Mouse (Mus musculus) CD4-positive helper T cell, adult 2 months (primary cell): ENCODE results near the gene Ddx23.

ENCODE experiments used
- DNase-seq: peaks from one replicate; pipeline ENCODE4 v3.0.0-alpha.2; 2012; ENCODE audit warnings: low read depth, missing footprints, low spot score

Ddx23 gene

DNA sequence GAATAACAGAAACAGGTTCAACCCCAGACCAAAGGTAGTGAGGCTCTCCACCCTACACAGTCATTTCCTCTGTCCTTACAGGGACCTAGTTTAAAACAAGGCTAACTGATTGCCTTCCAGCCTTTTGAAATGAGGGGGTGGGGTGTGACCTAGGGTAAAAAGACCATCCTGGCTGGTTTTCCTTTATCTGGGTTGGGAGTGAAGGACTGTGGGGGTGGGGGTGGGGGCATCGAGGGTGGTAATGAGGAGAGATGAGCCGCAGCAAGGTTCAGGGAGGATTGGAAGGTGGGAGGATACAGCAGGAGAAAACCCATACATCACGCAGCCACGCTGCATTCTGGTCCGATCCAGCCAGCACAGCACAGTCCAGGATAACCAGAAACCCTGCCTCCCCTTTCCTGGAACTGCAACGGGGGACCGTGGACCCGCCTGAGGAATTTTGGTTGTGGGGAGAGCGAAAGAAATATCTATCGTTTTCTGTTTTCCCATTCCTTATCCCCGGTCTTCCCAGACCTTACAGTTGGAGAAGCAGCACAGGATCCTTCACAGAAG is 12.4 kb upstream of the Ddx23 start:
- no peak for DNase-seq

DNA sequence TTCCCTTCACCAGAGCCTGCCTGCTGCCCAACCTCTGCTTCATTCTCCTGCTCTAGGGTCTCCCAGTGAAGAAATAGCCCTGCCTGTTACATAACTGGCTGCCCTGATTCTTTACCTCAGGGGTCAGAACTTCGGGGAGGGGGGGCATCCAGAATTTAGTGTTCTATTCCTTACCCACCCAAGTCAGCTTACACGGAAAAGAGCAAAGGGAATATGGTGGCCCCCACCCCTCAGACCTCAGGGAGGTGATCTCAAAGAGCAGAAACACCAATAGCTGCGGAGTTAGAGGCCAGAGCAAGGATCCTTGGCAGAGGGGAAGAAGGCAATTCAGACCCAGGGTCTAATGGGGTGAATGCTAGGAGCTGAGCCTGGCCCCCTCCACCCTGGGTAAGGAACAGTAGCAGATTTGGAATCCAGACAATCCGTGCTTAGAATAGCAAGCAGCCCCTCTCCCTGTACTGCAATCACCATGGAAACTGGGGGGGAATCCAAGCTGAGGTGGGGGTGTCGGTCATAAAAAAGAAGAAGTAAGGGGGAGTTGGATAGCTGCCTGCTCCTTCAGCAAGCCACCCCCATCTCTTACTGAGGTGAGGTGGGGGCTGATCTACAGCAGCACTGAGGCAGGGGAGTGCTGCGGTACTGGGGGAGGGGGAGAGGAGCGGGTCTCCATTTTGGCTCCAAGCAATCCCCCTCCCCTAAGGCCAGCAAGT is 11.7 kb upstream of the Ddx23 start:
- no peak for DNase-seq

GRCm38 (mm10) chr15:98673732-98674131 is 11.0 kb upstream of the Ddx23 start:
- DNase-seq, result no peak

DNA sequence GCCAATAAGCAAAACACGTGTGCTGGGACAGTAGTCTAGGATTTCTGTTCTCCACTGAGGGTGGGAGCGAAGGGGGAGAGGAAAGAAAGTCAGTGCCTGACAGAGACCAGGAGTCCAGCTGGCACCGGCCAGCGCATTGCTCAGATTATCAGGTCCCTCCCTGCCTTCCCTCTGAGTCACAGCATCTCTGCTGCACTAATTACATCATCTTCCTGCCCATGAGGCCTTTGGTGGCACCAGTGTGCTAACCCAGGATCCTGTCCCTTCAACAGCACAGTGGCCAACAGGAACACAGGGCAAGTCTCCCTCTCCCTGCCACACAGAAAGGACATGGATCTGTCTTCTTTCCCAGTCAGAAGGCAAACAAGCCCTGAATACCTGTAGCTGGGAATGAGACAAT is 9.9 kb upstream of the Ddx23 start:
- DNase-seq, result no peak

GRCm38 (mm10) chr15:98664042-98664907 is 1.6 kb upstream of the Ddx23 start:
- DNase-seq, result peak; percentile 56

GRCm38 (mm10) chr15:98662198-98662566 is 512 bp downstream of the Ddx23 start:
- DNase-seq, result peak; percentile 71

GRCm38 (mm10) chr15:98656982-98657751 is 5.5 kb downstream of the Ddx23 start:
- no peak for DNase-seq

- no peak for DNase-seq
These were observed 10.5 kb downstream of the Ddx23 start for GRCm38 (mm10) chr15:98652174-98652573.

DNA sequence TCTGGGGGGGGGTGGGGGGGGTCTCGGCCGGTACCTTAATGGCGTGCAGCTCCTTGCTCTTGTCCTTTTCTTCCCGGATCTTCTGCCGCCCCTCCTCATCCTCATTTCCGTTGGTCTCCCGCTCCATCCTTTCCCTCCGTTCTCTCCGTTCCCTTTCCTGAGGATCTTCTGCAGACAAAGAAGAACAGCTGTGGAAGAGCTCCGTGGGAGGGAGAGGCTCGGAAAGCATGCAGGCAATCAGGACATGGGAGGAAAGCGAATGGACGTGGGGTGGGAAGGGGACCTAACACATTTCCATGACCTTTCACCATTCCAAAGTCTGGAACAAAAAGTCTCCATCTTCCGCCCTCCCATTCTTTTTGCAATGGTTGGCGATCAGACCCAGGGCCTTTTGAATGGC is 11.3 kb downstream of the Ddx23 start:
- no peak for DNase-seq

DNA sequence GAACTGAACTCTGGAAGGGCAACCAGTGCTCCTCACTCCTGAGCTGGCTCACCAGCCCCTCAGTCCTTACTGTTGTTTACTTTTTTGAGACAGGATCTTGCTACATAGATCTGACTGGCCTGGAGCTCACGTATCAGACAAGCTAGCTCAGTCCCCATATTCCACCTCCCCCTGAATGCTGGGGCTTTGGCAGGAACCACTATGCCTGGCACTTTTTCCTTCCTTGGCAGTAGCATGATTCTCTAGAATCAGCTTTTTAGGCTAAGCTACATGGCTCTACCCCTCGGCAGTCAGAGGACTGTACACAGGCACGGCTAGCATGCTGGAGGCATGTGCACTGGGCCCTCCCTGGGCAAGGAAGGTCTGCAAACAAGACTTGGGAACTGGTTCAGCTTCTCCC is 14.6 kb downstream of the Ddx23 start:
- DNase-seq, result no peak

DNA sequence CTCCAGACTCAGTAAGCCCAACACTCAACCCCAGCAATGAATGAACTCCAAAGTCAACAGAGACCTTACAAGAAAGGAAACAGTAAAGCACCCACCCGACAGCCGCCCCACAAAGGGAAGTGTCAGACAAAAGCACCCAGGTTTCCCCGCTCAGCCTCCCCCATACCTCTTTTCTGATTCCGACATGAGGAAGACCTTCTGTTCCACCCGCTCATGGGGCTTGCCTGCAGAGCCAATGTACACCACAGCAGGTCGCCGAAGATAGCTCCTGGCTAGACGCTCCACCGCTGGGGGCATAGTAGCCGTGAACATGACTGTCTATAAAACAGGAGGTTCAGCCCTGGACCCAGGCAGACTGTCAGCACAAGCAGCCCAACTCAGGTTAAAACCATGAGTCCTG is 15.4 kb downstream of the Ddx23 start:
- DNase-seq, result no peak

GRCm38 (mm10) chr15:98646737-98647136 is 16.0 kb downstream of the Ddx23 start:
- DNase-seq, result no peak

GRCm38 (mm10) chr15:98645057-98646026 is 17.4 kb downstream of the Ddx23 start:
- DNase-seq, result no peak

GRCm38 (mm10) chr15:98644406-98644805 is 18.3 kb downstream of the Ddx23 start:
- no peak for DNase-seq

GRCm38 (mm10) chr15:98640157-98640556 is 22.5 kb downstream of the Ddx23 start:
- peak; percentile 28 for DNase-seq

DNA sequence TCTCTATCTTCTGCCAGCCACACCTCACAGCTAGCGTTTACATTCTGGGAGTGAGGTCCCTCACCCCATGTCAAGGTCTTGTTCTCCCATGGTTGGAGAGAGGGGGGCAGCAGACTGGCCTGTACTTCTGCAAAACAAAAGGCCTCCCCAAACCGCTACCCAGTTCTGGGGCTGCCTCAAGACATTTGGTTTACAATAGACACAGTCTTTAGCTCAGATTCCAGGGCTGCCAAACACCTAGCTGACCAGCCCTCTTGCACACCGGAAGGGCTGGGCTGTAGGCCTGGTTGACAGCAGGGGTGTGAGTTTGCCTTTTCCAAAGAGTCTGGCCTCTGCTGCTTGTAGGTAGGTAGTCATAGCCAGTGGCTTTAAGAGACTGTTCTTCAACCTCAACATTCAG is 25.5 kb downstream of the Ddx23 start:
- DNase-seq, result no peak

GRCm38 (mm10) chr15:98636517-98636916 is 26.2 kb downstream of the Ddx23 start:
- DNase-seq, result no peak

- DNase-seq, result no peak
These were observed 27.3 kb downstream of the Ddx23 start for GRCm38 (mm10) chr15:98635291-98635841.

DNA sequence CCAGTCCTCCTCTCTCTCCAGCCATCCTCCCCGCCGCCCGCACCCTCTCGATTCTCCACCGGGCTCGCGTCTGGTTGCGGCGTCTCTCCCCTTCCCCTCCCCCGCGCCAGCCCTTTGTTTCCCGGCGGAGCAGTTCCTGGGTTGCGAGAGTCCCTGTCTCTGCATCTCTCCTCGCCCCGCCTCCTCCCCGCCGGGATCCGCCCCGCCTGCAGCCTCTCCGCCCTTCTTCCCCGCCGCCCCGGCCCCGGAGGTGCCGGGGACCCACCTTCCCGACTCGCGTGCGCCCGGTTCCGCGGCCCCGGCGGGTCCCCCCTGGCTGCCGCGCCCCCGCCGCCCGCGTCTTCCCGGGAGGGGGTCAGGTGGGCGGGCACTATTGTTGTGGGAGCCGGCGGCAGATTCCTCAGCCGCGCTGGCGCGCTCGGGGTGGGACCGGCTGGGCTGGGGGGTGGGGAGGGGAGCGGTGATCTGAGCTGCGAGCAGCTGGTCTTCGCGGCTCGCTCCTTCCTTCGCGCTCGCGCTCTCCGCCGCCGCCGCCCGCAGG is 28.1 kb downstream of the Ddx23 start:
- DNase-seq, result peak; percentile 76

- DNase-seq, result peak; percentile 56
These were observed 28.7 kb downstream of the Ddx23 start for GRCm38 (mm10) chr15:98633822-98634470.
